Mouse (Mus musculus): ENCODE results near the gene Clstn3. TPM values are rescaled to one million over a fixed set of nuclear protein-coding genes. Genes with fewer than 3 reads are reported as not detected.
A peak's percentile ranks its signal among the peaks of the same experiment; 100 is the strongest.

Clstn3 gene
- polyA plus RNA-seq, 2 experiments, result 5.1 to 11.2 TPM

GRCm38 (mm10) chr6:124496054-124496453, 31.5 kb upstream of the Clstn3 start:
- Histone ChIP-seq H3K4me1 (ENCODE audit: control insufficient read depth, insufficient read depth, low read length) (0 out of 2 replicates have a peak, but pooled peaks cover 5% of the 10 kb centered on the region), H3K9me3 (ENCODE audit: control insufficient read depth, low read length) (no peaks in the 10 kb centered on the region), H3K36me3 (ENCODE audit: control insufficient read depth, insufficient read depth, low read length) (no peaks in the 10 kb centered on the region), H3K4me2 (replicated peaks; ENCODE audit: low read depth, low read length, severe bottlenecking) (no peak overlapping the region), H3K27ac (replicated peaks; ENCODE audit: low read depth, low read length) (no peak overlapping the region), H3K9ac (ENCODE audit: low read depth, low read length, severe bottlenecking) (no peak overlapping the region), H3K27me3 (ENCODE audit: control insufficient read depth, insufficient read depth, low read length) (no peaks in the 10 kb centered on the region), H3K4me3 (replicated peaks; ENCODE audit: low read length) (no peak overlapping the region)
- DNase-seq (ENCODE audit: low spot score) (no peak), ATAC-seq (ENCODE audit: low FRiP score, low read depth) (no peak)
- 88% methylated on average over 5 of the region's 5 CpGs for WGBS
- no peak for TF ChIP-seq POLR2A (IDR thresholded peaks at IDR 0.05; ENCODE audit: borderline replicate concordance, extremely low read depth, insufficient read depth, insufficient read length)

DNA sequence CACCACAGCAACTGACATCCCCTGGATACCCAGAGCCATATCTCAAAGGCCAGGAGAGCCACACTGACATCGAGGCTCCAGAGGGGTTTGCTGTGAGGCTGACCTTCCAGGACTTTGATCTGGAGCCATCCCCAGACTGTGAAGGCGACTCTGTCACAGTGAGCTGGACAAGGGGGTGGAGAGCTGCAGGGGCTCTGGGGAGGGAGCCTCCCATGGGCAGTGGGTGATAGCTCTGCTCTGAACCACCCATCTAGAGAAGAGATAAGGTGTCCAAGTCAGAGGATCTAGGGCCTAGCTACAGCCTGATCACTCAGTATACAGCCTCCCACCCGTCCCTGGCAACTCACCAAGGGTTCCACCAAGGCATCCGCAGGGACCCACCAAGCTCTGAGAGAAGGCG, 29.3 kb upstream of the Clstn3 start:
- no peaks in the 10 kb centered on the region for H3K27me3 ChIP-seq (ENCODE audit: control insufficient read depth, insufficient read depth, low read length)
- 72% methylated on average over 5 of the region's 5 CpGs for WGBS
- H3K27ac ChIP-seq (replicated peaks; ENCODE audit: low read depth, low read length), result no peak overlapping the region
- no peak for TF ChIP-seq POLR2A (IDR thresholded peaks at IDR 0.05; ENCODE audit: borderline replicate concordance, extremely low read depth, insufficient read depth, insufficient read length)
- DNase-seq (ENCODE audit: low spot score) (no peak), ATAC-seq (ENCODE audit: low FRiP score, low read depth) (no peak)
- H3K4me3 ChIP-seq (replicated peaks; ENCODE audit: low read length), result no peak overlapping the region
- no peak overlapping the region for H3K9ac ChIP-seq (ENCODE audit: low read depth, low read length, severe bottlenecking)
- H3K36me3 ChIP-seq (ENCODE audit: control insufficient read depth, insufficient read depth, low read length), result no peaks in the 10 kb centered on the region
- no peak overlapping the region for H3K4me2 ChIP-seq (replicated peaks; ENCODE audit: low read depth, low read length, severe bottlenecking)
- 0 out of 2 replicates have a peak, but pooled peaks cover 5% of the 10 kb centered on the region for H3K4me1 ChIP-seq (ENCODE audit: control insufficient read depth, insufficient read depth, low read length)
- no peaks in the 10 kb centered on the region for H3K9me3 ChIP-seq (ENCODE audit: control insufficient read depth, low read length)

GRCm38 (mm10) chr6:124492842-124493561, 28.4 kb upstream of the Clstn3 start, which contains the start of gene C1rl:
Gene C1rl (plus strand): TSS chr6:124493113.
- TF ChIP-seq POLR2A (IDR thresholded peaks at IDR 0.05; ENCODE audit: borderline replicate concordance, extremely low read depth, insufficient read depth, insufficient read length), result no peak
- no peak within 1 kb of the TSS for H3K9ac ChIP-seq (ENCODE audit: low read depth, low read length, severe bottlenecking)
- DNase-seq (ENCODE audit: low spot score) (peak; percentile 78), ATAC-seq (ENCODE audit: low FRiP score, low read depth) (peak; percentile 87)
- 48% methylated on average over 4 of the region's 4 CpGs for WGBS
- H3K4me2 ChIP-seq (replicated peaks; ENCODE audit: low read depth, low read length, severe bottlenecking), result no peak within 1 kb of the TSS
- H3K9me3 ChIP-seq (ENCODE audit: control insufficient read depth, low read length), result no peaks in the 10 kb centered on the region
- H3K4me3 ChIP-seq (replicated peaks; ENCODE audit: low read length), result no peak within 1 kb of the TSS
- 0 out of 2 replicates have a peak, but pooled peaks cover 5% of the 10 kb centered on the region for H3K4me1 ChIP-seq (ENCODE audit: control insufficient read depth, insufficient read depth, low read length)
- no peak within 1 kb of the TSS for H3K27ac ChIP-seq (replicated peaks; ENCODE audit: low read depth, low read length)
- no peaks in the 10 kb centered on the region for H3K36me3 ChIP-seq (ENCODE audit: control insufficient read depth, insufficient read depth, low read length)
- no peaks in the 10 kb centered on the region for H3K27me3 ChIP-seq (ENCODE audit: control insufficient read depth, insufficient read depth, low read length)

- DNase-seq (ENCODE audit: low spot score) (no peak), ATAC-seq (ENCODE audit: low FRiP score, low read depth) (no peak)
- Histone ChIP-seq H3K4me3 (replicated peaks; ENCODE audit: low read length) (no peak overlapping the region), H3K27me3 (ENCODE audit: control insufficient read depth, insufficient read depth, low read length) (no peaks in the 10 kb centered on the region), H3K4me1 (ENCODE audit: control insufficient read depth, insufficient read depth, low read length) (0 out of 2 replicates have a peak, but pooled peaks cover 5% of the 10 kb centered on the region), H3K9me3 (ENCODE audit: control insufficient read depth, low read length) (no peaks in the 10 kb centered on the region), H3K36me3 (ENCODE audit: control insufficient read depth, insufficient read depth, low read length) (no peaks in the 10 kb centered on the region), H3K27ac (replicated peaks; ENCODE audit: low read depth, low read length) (no peak overlapping the region), H3K4me2 (replicated peaks; ENCODE audit: low read depth, low read length, severe bottlenecking) (no peak overlapping the region), H3K9ac (ENCODE audit: low read depth, low read length, severe bottlenecking) (no peak overlapping the region)
- 83% methylated on average over 6 of the region's 6 CpGs for WGBS
- no peak for TF ChIP-seq POLR2A (IDR thresholded peaks at IDR 0.05; ENCODE audit: borderline replicate concordance, extremely low read depth, insufficient read depth, insufficient read length)
Measured at GRCm38 (mm10) chr6:124491427-124491826, 26.8 kb upstream of the Clstn3 start.

- no peak overlapping the region for H3K4me3 ChIP-seq (replicated peaks; ENCODE audit: low read length)
- H3K27ac ChIP-seq (replicated peaks; ENCODE audit: low read depth, low read length), result no peak overlapping the region
- no peak for TF ChIP-seq POLR2A (IDR thresholded peaks at IDR 0.05; ENCODE audit: borderline replicate concordance, extremely low read depth, insufficient read depth, insufficient read length)
- H3K4me1 ChIP-seq (ENCODE audit: control insufficient read depth, insufficient read depth, low read length), result 0 out of 2 replicates have a peak, but pooled peaks cover 5% of the 10 kb centered on the region
- WGBS, result 74% methylated on average over 4 of the region's 4 CpGs
- DNase-seq (ENCODE audit: low spot score), result no peak
- no peak overlapping the region for H3K9ac ChIP-seq (ENCODE audit: low read depth, low read length, severe bottlenecking)
- H3K27me3 ChIP-seq (ENCODE audit: control insufficient read depth, insufficient read depth, low read length), result no peaks in the 10 kb centered on the region
- H3K9me3 ChIP-seq (ENCODE audit: control insufficient read depth, low read length), result no peaks in the 10 kb centered on the region
- H3K36me3 ChIP-seq (ENCODE audit: control insufficient read depth, insufficient read depth, low read length), result no peaks in the 10 kb centered on the region
- no peak for ATAC-seq (ENCODE audit: low FRiP score, low read depth)
- no peak overlapping the region for H3K4me2 ChIP-seq (replicated peaks; ENCODE audit: low read depth, low read length, severe bottlenecking)
Measured at GRCm38 (mm10) chr6:124488952-124489351, 24.4 kb upstream of the Clstn3 start.

All from limb, embryonic 14.5 days (tissue).